Mouse (Mus musculus): ENCODE measurements around the gene Pde10a.

GRCm38 (mm10) chr17:9031241-9032141 lies 506.3 kb downstream of the Pde10a start:
- TF ChIP-seq GATA1 (IDR thresholded peaks at IDR 0.05; ENCODE audit: borderline replicate concordance, low read length) (no peak), FLI1 (IDR thresholded peaks at IDR 0.05; ENCODE audit: low read length) (no peak)

Data from megakaryocyte, embryonic 14.5 days (primary cell).